Mouse (Mus musculus) intestine, embryonic 16.5 days (tissue): ENCODE measurements around the gene Arhgap31. TPM values are rescaled to one million over a fixed set of nuclear protein-coding genes. Genes with fewer than 3 reads are reported as not detected.

Experiments
- ATAC-seq: fragments of 200-750 bp; cut with Nextera tagmentation; 2 replicates; pipeline ENCODE4 v1.8.0; 2017; ENCODE audit warnings: moderate TSS enrichment, moderate library complexity
- H3K27ac ChIP-seq: fragments of 300-500 bp; sonication (generic); 2 replicates; pipeline ENCODE4 v1.5.1; 2014; ENCODE audit warnings: mild to moderate bottlenecking, low read length
- H3K27me3 ChIP-seq: fragments of 300-500 bp; sonication (generic); replicated peaks from 2 replicates; pipeline ENCODE4 v1.6.1; 2014; ENCODE audit warnings: low read length, control low read depth, mixed read lengths; ENCODE audit not compliant: control insufficient read depth, insufficient read depth
- H3K36me3 ChIP-seq: fragments of 300-500 bp; sonication (generic); 2 replicates; pipeline ENCODE4 v1.6.1; 2014; ENCODE audit warnings: low read length, control low read depth; ENCODE audit not compliant: control insufficient read depth, insufficient read depth
- H3K4me1 ChIP-seq: fragments of 300-500 bp; sonication (generic); 2 replicates; pipeline ENCODE4 v1.6.1; 2014; ENCODE audit warnings: low read length, control low read depth, mixed read lengths; ENCODE audit not compliant: control insufficient read depth, insufficient read depth
- H3K4me2 ChIP-seq: fragments of 300-500 bp; sonication (generic); 2 replicates; pipeline ENCODE4 v1.6.1; 2014; ENCODE audit warnings: low read depth, low read length, control low read depth
- H3K4me3 ChIP-seq: fragments of 300-500 bp; sonication (generic); 2 replicates; pipeline ENCODE4 v1.5.1; 2014; ENCODE audit warnings: mild to moderate bottlenecking, low read length
- H3K9ac ChIP-seq: fragments of 300-500 bp; sonication (generic); 2 replicates; pipeline ENCODE4 v1.6.1; 2014; ENCODE audit warnings: low read depth, low read length
- H3K9me3 ChIP-seq: fragments of 300-500 bp; sonication (generic); 2 replicates; pipeline ENCODE4 v1.6.1; 2016; ENCODE audit warnings: low read length, control low read depth; ENCODE audit not compliant: control insufficient read depth
- WGBS: fragments of 180-500 bp; shearing (Covaris S2); extraction: QIAGEN DNeasy Blood & Tissue Kit; methylation state at CpG from one replicate; pipeline ENCODE4 v1.1.7; 2014; 5-methylcytosine and 5-hydroxymethylcytosine counted together
- polyA plus RNA-seq: library from polyadenylated mRNA; unstranded; fragments of >200 nt; fragmentation: Nextera tagmentation; extraction: Ambion mirVana; gene quantifications from 2 replicates; pipeline ENCODE4 v1.2.1, GENCODE M21; 2015

Arhgap31 gene
- polyA plus RNA-seq, 1 experiment from 2014 or later, result 5.7 TPM

GRCm38 (mm10) chr16:38651306-38651705, 61.8 kb downstream of the Arhgap31 start:
- Histone ChIP-seq H3K4me2 (no peak overlapping the region), H3K4me3 (no peak overlapping the region), H3K36me3 (no peaks in the 10 kb centered on the region), H3K27me3 (no peaks in the 10 kb centered on the region), H3K27ac (no peak overlapping the region), H3K9ac (no peak overlapping the region), H3K4me1 (peaks cover 25% of the 10 kb centered on the region), H3K9me3 (no peaks in the 10 kb centered on the region)
- no peak for ATAC-seq
- 80% methylated on average over 12 of the region's 12 CpGs for WGBS

DNA sequence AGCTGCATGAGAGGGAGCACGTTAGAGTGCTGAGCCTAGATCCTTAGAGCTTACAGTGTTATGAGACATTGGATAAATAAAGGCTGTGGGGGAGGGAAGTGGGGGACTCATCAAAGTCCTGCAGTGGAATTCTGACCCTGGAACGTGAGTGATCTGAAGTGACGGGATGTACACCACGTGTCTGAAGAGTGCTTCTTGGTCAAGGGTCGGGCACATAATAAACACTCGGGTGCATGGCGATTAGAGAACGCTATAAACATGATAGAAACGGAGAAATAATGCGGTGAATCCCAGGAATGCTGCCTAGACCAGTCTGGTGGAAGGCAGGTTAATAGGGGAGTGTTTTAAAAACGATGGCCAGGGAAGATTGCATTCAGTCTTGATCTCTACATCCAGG, 63.6 kb downstream of the Arhgap31 start:
- Histone ChIP-seq H3K4me2 (no peak overlapping the region), H3K9ac (no peak overlapping the region), H3K4me1 (peaks cover 25% of the 10 kb centered on the region), H3K9me3 (no peaks in the 10 kb centered on the region), H3K4me3 (no peak overlapping the region), H3K36me3 (no peaks in the 10 kb centered on the region), H3K27me3 (no peaks in the 10 kb centered on the region), H3K27ac (no peak overlapping the region)
- 19% methylated on average over 11 of the region's 11 CpGs for WGBS
- peak; percentile 67 for ATAC-seq

GRCm38 (mm10) chr16:38648783-38649430, 64.2 kb downstream of the Arhgap31 start:
- Histone ChIP-seq H3K9ac (no peak overlapping the region), H3K27ac (0 out of 2 replicates have a peak overlapping the region, but pooled peaks have one; percentile 25), H3K36me3 (no peaks in the 10 kb centered on the region), H3K9me3 (no peaks in the 10 kb centered on the region), H3K4me3 (no peak overlapping the region), H3K4me1 (peaks cover 21% of the 10 kb centered on the region), H3K27me3 (no peaks in the 10 kb centered on the region), H3K4me2 (no peak overlapping the region)
- WGBS, result 60% methylated on average over 9 of the region's 9 CpGs
- ATAC-seq, result peak; percentile 45

GRCm38 (mm10) chr16:38648155-38648554, 64.9 kb downstream of the Arhgap31 start:
- H3K27me3 ChIP-seq, result no peaks in the 10 kb centered on the region
- H3K9me3 ChIP-seq, result no peaks in the 10 kb centered on the region
- H3K36me3 ChIP-seq, result no peaks in the 10 kb centered on the region
- H3K27ac ChIP-seq, result no peak overlapping the region
- H3K4me2 ChIP-seq, result no peak overlapping the region
- ATAC-seq, result no peak
- WGBS, result 78% methylated on average over 5 of the region's 5 CpGs
- H3K4me1 ChIP-seq, result peaks cover 13% of the 10 kb centered on the region
- no peak overlapping the region for H3K9ac ChIP-seq
- H3K4me3 ChIP-seq, result no peak overlapping the region

DNA sequence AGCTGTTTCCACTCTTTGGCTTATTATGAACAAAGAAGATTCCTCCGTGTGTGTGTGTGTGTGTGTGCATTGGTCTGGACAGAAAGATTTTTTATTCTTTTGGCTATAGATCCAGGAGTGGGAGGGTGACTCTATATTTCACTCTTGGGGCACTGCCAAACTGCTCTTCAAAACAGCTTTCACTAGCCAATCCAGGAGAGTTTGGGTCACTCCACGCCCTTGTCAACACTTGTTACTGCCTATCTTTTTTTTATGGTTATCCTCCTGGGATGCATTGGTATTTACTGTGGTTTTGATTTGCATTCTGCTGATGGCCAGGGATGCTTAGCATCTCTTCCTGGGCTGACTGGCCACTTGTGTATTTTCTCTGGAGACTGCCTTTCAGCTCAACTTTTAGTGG, 68.6 kb downstream of the Arhgap31 start:
- ATAC-seq, result no peak
- no peaks in the 10 kb centered on the region for H3K36me3 ChIP-seq
- peaks cover 8% of the 10 kb centered on the region for H3K4me1 ChIP-seq
- no peak overlapping the region for H3K4me3 ChIP-seq
- H3K9ac ChIP-seq, result no peak overlapping the region
- H3K27ac ChIP-seq, result no peak overlapping the region
- H3K4me2 ChIP-seq, result no peak overlapping the region
- no peaks in the 10 kb centered on the region for H3K9me3 ChIP-seq
- no peaks in the 10 kb centered on the region for H3K27me3 ChIP-seq
- WGBS, result 67% methylated on average over 2 of the region's 2 CpGs

DNA sequence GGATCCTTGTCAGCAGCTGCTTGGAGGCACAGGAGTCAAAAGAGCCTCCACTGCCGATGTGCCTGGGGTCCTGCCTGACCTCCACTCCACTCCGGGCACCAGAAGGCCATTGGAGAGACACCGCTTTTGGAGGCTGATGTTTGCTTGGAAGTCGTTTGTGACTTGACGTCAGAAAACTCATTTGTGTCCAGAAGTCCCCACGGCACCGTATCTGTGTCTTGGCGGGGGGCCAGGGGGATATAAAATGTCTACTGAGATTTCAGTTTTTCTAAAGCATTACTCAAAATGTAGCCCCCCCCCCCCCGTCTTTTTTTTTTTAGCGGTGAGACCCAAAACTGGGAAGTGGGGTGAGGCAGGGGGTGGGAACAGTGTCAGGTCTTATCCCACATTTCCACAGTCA, 76.0 kb downstream of the Arhgap31 start:
- ATAC-seq, result no peak
- Histone ChIP-seq H3K4me1 (no peaks in the 10 kb centered on the region), H3K27ac (no peak overlapping the region), H3K4me3 (no peak overlapping the region), H3K9me3 (no peaks in the 10 kb centered on the region), H3K27me3 (no peaks in the 10 kb centered on the region), H3K4me2 (no peak overlapping the region), H3K36me3 (no peaks in the 10 kb centered on the region), H3K9ac (no peak overlapping the region)
- WGBS, result 71% methylated on average over 9 of the region's 10 CpGs

DNA sequence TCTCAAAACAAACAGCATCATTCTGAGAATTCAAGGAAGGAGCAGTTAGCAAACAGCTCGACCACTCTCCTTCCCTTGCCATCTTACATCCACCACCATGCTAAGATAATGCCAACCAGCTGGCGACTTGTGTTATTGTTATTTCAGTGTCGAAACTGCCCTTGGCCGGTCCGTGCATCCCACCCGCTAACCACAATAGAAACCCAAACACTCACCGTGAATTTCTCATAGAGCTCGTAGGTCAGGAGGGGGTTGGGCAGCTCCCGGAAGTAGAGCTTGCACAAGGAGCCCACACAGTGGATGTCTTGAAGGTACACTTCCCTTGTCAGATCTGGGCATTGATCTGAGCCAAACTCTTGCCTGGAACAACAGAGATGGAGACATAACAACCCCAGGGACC, 76.4 kb downstream of the Arhgap31 start:
- Histone ChIP-seq H3K36me3 (no peaks in the 10 kb centered on the region), H3K27me3 (no peaks in the 10 kb centered on the region), H3K4me3 (no peak overlapping the region), H3K9ac (no peak overlapping the region), H3K9me3 (no peaks in the 10 kb centered on the region), H3K4me2 (no peak overlapping the region), H3K27ac (no peak overlapping the region), H3K4me1 (no peaks in the 10 kb centered on the region)
- no peak for ATAC-seq
- WGBS, result 73% methylated on average over 9 of the region's 9 CpGs

DNA sequence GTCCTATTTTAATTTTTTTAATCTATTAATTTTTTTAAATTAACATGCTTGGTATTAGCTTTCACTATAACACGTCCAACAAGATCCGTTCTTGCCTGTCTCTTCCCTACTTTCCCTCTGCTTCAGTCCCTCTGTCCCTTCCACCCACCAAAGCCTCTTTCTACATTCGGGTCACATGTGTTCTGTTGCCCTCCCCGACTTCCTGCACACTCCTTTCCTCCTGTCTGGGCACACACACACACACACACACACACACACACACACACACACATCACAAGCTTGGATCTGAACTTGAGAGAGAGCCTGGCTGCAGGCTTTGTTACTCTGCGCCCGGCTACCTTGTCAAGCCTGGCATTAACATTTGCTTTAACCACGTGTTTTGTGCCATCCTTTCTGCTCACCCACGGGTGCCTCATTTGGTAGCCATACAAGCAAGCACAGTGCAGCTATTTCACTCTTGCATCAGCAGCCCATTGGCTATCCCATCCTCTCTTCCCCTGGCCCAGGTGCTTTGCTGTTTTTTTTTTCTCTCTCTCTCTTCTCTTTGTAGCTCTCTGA, 77.2 kb downstream of the Arhgap31 start:
- H3K4me2 ChIP-seq, result no peak overlapping the region
- H3K9ac ChIP-seq, result no peak overlapping the region
- no peak overlapping the region for H3K27ac ChIP-seq
- H3K9me3 ChIP-seq, result no peaks in the 10 kb centered on the region
- no peaks in the 10 kb centered on the region for H3K27me3 ChIP-seq
- no peak overlapping the region for H3K4me3 ChIP-seq
- ATAC-seq, result no peak
- WGBS, result 77% methylated on average over 8 of the region's 8 CpGs
- H3K4me1 ChIP-seq, result no peaks in the 10 kb centered on the region
- H3K36me3 ChIP-seq, result no peaks in the 10 kb centered on the region

DNA sequence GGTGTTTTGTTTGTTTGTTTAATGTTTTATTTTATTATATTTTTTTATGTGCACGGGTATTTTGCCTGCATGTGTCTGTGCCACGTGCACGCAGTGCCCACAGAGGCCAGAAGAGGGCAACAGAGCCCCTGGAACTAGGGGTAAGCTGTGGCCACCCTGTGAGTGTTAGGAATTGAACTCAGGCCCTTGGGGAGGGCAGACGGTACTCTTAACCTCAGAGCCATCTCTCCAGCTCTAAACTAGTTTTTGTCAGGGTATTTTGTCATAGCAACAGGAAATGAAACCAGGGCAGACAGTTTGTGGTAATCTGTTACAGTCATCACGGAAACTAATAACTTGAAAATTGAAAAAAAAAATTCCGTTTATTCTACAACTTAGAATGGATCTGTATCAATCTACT, 80.9 kb downstream of the Arhgap31 start:
- no peaks in the 10 kb centered on the region for H3K4me1 ChIP-seq
- no peaks in the 10 kb centered on the region for H3K9me3 ChIP-seq
- H3K27me3 ChIP-seq, result no peaks in the 10 kb centered on the region
- no peak overlapping the region for H3K4me3 ChIP-seq
- no peak overlapping the region for H3K9ac ChIP-seq
- WGBS, result 63% methylated on average over 6 of the region's 6 CpGs
- no peak for ATAC-seq
- no peak overlapping the region for H3K4me2 ChIP-seq
- no peaks in the 10 kb centered on the region for H3K36me3 ChIP-seq
- H3K27ac ChIP-seq, result no peak overlapping the region
